Mouse (Mus musculus): Measurements from ENCODE around the gene Ppara.

DNA sequence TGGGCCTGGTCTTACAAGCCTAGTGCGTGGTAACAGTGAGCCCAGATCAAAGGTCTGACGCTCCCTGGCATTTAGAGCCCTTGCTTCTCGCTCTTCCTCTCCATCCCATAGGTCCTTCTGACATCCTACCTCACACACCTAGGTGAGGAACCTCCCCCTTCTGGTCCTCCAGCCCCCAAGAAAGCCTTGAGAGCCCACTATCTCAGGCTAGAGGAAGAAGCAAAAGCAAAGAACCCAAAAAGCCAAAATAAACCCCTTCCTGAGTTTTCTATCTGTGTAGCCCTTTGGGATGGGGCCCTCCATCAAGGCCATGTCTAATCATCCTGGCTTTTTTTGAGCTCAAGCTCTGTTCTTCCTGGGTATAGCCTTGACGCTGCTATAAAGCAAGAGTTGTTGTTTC is 53.3 kb downstream of the Ppara start:
- TF ChIP-seq CTCF (IDR thresholded peaks at IDR 0.05; ENCODE audit: control insufficient read depth, insufficient read depth, low read length) (no peak), POLR2A (IDR thresholded peaks at IDR 0.05; ENCODE audit: borderline replicate concordance, control insufficient read depth, low read depth, low read length) (no peak)

Measured in bone marrow, adult 2 months (tissue).